Mouse (Mus musculus): ENCODE results near the gene Ccnq. TPM values are rescaled to one million over a fixed set of nuclear protein-coding genes. Genes with fewer than 3 reads are reported as not detected.

The Ccnq gene
- total RNA-seq (2021): 10 to 100 TPM; 15.0 to 19.4 TPM

GRCm38 (mm10) chr11:78750885-78751842 lies at the start of gene Ccnq:
TSS of gene Ccnq (minus strand) at chr11:78751729.
- DNase-seq: peak; percentile 65 to 68

DNA sequence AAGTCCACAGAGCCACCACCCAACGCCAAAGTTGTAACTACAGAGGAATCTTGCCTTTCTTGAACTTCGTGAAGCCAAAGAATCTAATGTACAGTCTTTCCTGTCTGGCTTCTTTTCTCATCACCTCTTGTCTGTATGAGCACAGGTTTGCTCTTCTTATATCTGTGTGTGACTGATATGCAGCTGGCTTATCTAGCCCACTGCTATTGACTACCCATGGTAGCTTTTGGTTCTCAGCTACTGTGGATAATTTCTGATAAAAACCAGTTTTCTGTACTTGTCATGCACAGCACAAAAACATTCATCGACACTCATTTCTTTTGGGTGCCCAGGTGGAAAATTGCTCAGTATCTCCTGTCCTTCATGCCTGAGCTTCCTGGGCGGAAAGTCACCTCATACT lies 49.6 kb upstream of the Ccnq start:
- no peak for DNase-seq

GRCm38 (mm10) chr11:78796072-78796729 lies 44.7 kb upstream of the Ccnq start:
- no peak for DNase-seq

- DNase-seq: no peak
Measured at GRCm38 (mm10) chr11:78793116-78793515, 41.6 kb upstream of the Ccnq start.

DNA sequence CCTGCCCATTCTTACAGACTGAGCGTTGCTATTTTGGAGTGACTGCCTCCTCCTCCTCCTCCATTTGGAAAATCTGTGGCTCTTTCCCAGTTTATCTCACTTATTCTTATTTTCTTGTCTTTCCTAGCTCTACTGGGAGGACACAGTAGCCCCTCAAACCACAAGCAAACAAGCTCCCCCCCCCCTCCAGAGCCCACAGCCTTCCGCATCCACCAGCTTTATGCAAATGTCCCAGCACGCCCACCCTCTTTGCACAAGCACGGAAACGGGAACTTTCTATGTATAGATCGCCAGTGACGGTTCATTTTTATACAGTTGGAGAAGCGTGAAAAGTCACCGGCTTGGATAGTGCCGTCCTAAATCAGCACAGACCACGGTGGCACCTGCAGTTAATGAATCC lies 40.9 kb upstream of the Ccnq start:
- no peak for DNase-seq

GRCm38 (mm10) chr11:78792055-78792454 lies 40.5 kb upstream of the Ccnq start:
- no peak for DNase-seq

DNA sequence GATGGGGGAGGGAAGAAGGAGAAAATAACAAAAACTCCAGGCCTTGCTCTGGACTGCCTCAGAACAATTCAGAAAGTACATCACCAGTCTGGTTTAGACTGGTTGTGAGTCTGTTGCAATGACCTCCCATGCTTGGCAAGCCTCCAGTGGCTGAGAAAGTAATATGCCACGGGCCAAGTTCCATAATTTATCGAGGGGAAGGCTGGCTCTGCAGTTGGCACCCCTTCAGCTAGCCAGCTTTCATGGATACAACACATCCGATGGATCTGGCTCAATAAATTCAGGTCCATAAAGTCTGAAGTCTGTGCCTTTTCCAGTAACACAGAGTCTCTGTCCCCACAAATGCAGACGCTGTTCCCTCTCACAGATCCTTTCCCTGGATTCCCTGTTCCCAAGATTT lies 40.1 kb upstream of the Ccnq start:
- DNase-seq: peak; percentile 22 to 23

GRCm38 (mm10) chr11:78789370-78790060 lies 38.0 kb upstream of the Ccnq start:
- DNase-seq: no peak

- DNase-seq: no peak
Measured at GRCm38 (mm10) chr11:78786013-78786431, 34.5 kb upstream of the Ccnq start.

DNA sequence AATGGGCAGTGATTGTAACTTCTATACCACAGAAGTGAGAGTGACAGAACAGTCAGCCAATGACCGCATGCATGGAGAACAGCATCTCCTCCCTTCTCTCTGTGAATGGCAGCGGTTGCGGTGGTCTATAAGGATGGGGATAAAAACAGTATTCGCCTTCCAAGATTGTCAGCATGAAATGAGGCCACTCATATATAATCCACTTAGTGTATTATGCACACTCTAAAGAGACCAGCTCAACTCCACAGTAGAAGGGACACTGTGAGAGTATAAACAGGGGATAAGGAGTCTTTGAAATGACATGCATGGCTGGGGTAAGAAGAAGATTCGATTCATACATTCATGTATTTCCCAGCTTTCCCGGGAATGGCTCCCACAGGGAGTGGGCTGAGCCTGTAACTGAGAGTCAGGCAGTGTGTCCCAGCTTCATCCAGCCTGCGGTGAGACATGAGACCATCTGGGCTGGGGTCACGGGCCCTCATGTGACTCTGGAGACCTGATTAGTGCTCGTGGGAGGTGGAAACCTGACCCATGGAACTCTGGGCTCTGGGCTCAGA lies 31.3 kb upstream of the Ccnq start:
- no peak for DNase-seq

DNA sequence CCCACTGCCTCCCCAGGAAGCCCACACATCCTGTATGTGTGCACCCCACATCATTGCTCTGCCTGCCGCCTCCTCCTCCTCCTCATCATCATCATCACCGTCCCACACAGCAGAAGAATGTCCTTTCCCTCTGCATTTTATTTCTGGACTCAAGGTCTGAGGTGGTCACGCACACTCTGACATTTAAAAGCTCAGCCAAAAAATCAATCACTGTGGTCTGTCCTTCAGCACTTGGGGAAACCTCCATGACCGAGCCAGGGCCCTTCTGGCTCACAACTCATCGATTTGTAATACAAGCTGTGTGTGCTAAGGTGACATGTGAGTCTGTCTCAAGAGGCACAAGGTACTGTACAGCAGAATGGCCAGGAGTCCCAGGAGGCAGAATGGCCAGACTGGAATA lies 30.8 kb upstream of the Ccnq start:
- no peak for DNase-seq

DNA sequence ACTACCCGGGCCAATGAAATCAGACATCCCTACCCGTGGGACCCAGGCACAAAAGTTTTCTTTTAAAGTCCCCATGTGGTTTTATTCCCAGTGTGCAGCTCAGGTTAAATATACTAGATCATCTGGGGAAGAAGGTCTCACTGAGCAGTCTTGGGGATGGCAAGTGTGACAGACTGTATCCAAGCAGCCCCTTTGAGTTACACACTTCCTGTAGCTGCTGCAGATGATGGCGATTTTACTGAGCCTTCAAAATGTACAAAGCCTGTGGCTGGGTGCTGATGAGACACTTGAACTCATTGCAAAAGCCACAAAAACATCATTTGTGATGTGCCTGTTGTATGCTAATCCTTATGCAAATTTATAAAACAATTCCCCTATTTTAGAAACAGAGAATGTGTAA lies 29.0 kb upstream of the Ccnq start:
- DNase-seq: no peak

- DNase-seq: no peak
Measured at GRCm38 (mm10) chr11:78780002-78780401, 28.5 kb upstream of the Ccnq start.

GRCm38 (mm10) chr11:78777851-78778680 lies 26.5 kb upstream of the Ccnq start:
- DNase-seq: no peak

- peak; percentile 23 to 25 for DNase-seq
Measured at GRCm38 (mm10) chr11:78771751-78772283, 20.3 kb upstream of the Ccnq start.

GRCm38 (mm10) chr11:78770436-78770835 lies 18.9 kb upstream of the Ccnq start:
- DNase-seq: no peak

- DNase-seq: no peak
Measured at GRCm38 (mm10) chr11:78768778-78769177, 17.2 kb upstream of the Ccnq start.

GRCm38 (mm10) chr11:78766069-78766830 lies 14.7 kb upstream of the Ccnq start:
- no peak for DNase-seq

GRCm38 (mm10) chr11:78764820-78765219 lies 13.3 kb upstream of the Ccnq start:
- DNase-seq: no peak

DNA sequence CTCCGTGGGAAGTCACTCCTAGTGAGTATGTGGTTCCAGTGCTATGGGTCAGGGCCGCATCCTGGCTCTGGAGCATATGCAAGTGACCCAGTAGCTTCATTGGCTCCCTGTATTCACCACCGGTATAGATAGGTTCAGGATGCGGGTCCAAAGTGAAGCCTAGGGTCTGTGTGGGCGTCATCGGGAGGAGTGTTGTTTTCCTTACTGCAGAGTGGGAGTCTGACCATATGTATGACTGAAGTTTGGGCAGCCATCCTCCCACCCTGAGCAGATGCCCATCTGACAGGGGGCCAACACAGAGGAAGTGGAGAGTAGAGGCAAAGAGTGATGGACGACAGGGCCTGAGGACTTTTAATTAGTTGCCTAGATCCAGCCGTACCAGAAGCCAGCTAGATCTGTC lies 12.8 kb upstream of the Ccnq start:
- DNase-seq: peak; percentile 15 to 18

DNA sequence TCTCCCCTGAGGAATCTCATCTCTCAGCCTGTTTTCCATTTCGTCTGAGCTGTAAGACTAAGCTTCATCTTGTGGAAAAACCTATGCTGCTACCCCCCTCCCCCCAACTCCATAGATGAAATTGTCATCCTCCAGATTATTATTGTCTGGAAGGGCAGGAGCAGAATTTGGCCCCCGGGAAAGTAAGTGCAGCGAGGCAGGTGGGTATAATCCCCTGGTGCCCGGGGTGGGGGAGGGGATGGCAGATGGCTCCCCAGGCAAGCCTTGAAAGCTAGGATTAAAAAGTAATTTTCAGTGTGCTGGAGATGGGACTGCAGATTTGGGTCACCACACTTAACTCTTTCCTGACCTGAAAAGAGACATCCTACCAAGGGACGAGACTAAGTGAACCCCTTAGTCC lies 10.7 kb upstream of the Ccnq start:
- no peak for DNase-seq
